Mouse (Mus musculus): Measurements from ENCODE around the gene Scrt2. TPM values are rescaled to one million over a fixed set of nuclear protein-coding genes. Genes with fewer than 3 reads are reported as not detected.
A peak's percentile ranks its signal among the peaks of the same experiment; 100 is the strongest.

The Scrt2 gene
- polyA plus RNA-seq, 1 experiment from 2014 or later, result not detected

GRCm38 (mm10) chr2:152084298-152084697, 3.0 kb downstream of the Scrt2 start:
- Histone ChIP-seq H3K27me3 (peaks cover 77% of the 10 kb centered on the region), H3K27ac (no peak overlapping the region), H3K4me3 (no peak overlapping the region), H3K9ac (no peak overlapping the region), H3K9me3 (no peaks in the 10 kb centered on the region), H3K36me3 (no peaks in the 10 kb centered on the region), H3K4me1 (peaks cover 20% of the 10 kb centered on the region), H3K4me2 (no peak overlapping the region)
- ATAC-seq (ENCODE audit: insufficient number of reproducible peaks, low FRiP score, low TSS enrichment, low read depth), result no peak
- 54% methylated on average over 6 of the region's 6 CpGs for WGBS

GRCm38 (mm10) chr2:152085414-152085813, 4.1 kb downstream of the Scrt2 start:
- Histone ChIP-seq H3K27ac (no peak overlapping the region), H3K4me3 (no peak overlapping the region), H3K36me3 (no peaks in the 10 kb centered on the region), H3K27me3 (peaks cover 77% of the 10 kb centered on the region), H3K4me1 (peaks cover 19% of the 10 kb centered on the region), H3K9me3 (no peaks in the 10 kb centered on the region), H3K4me2 (no peak overlapping the region), H3K9ac (no peak overlapping the region)
- no peak for ATAC-seq (ENCODE audit: insufficient number of reproducible peaks, low FRiP score, low TSS enrichment, low read depth)
- WGBS, result 86% methylated on average over 6 of the region's 6 CpGs

- WGBS, result 67% methylated on average over 6 of the region's 6 CpGs
- H3K36me3 ChIP-seq, result no peaks in the 10 kb centered on the region
These were observed 5.1 kb downstream of the Scrt2 start for GRCm38 (mm10) chr2:152086451-152086850.

GRCm38 (mm10) chr2:152087111-152087510, 5.8 kb downstream of the Scrt2 start:
- H3K9me3 ChIP-seq, result no peaks in the 10 kb centered on the region
- no peaks in the 10 kb centered on the region for H3K36me3 ChIP-seq
- ATAC-seq (ENCODE audit: insufficient number of reproducible peaks, low FRiP score, low TSS enrichment, low read depth), result no peak
- H3K4me1 ChIP-seq, result peaks cover 4% of the 10 kb centered on the region
- peaks cover 77% of the 10 kb centered on the region for H3K27me3 ChIP-seq
- 79% methylated on average over 5 of the region's 5 CpGs for WGBS
- no peak overlapping the region for H3K4me3 ChIP-seq
- no peak overlapping the region for H3K27ac ChIP-seq
- no peak overlapping the region for H3K4me2 ChIP-seq
- H3K9ac ChIP-seq, result no peak overlapping the region

More at GRCm38 (mm10) chr2:152086451-152086850, 5.1 kb downstream of the Scrt2 start:
- peaks cover 77% of the 10 kb centered on the region for H3K27me3 ChIP-seq
- H3K27ac ChIP-seq, result no peak overlapping the region
- H3K4me2 ChIP-seq, result no peak overlapping the region
- no peaks in the 10 kb centered on the region for H3K9me3 ChIP-seq
- ATAC-seq (ENCODE audit: insufficient number of reproducible peaks, low FRiP score, low TSS enrichment, low read depth), result no peak
- peaks cover 11% of the 10 kb centered on the region for H3K4me1 ChIP-seq
- H3K4me3 ChIP-seq, result no peak overlapping the region
- no peak overlapping the region for H3K9ac ChIP-seq

GRCm38 (mm10) chr2:152089078-152089477, 7.7 kb downstream of the Scrt2 start:
- Histone ChIP-seq H3K27me3 (peaks cover 77% of the 10 kb centered on the region), H3K9ac (no peak overlapping the region), H3K4me3 (no peak overlapping the region), H3K27ac (no peak overlapping the region), H3K4me2 (no peak overlapping the region), H3K36me3 (no peaks in the 10 kb centered on the region), H3K4me1 (peaks cover 11% of the 10 kb centered on the region), H3K9me3 (no peaks in the 10 kb centered on the region)
- ATAC-seq (ENCODE audit: insufficient number of reproducible peaks, low FRiP score, low TSS enrichment, low read depth), result no peak
- WGBS, result 10% methylated on average over 4 of the region's 4 CpGs

- no peak overlapping the region for H3K4me2 ChIP-seq
- H3K27me3 ChIP-seq, result peaks cover 77% of the 10 kb centered on the region
- ATAC-seq (ENCODE audit: insufficient number of reproducible peaks, low FRiP score, low TSS enrichment, low read depth), result no peak
- H3K9me3 ChIP-seq, result no peaks in the 10 kb centered on the region
- H3K27ac ChIP-seq, result no peak overlapping the region
- H3K4me3 ChIP-seq, result no peak overlapping the region
- H3K9ac ChIP-seq, result no peak overlapping the region
- H3K4me1 ChIP-seq, result peaks cover 11% of the 10 kb centered on the region
- 86% methylated on average over 5 of the region's 5 CpGs for WGBS
- no peaks in the 10 kb centered on the region for H3K36me3 ChIP-seq
These were observed 8.3 kb downstream of the Scrt2 start for GRCm38 (mm10) chr2:152089581-152089980.

GRCm38 (mm10) chr2:152090486-152090885, 9.2 kb downstream of the Scrt2 start:
- Histone ChIP-seq H3K36me3 (no peaks in the 10 kb centered on the region), H3K9me3 (no peaks in the 10 kb centered on the region), H3K27me3 (peaks cover 78% of the 10 kb centered on the region), H3K4me2 (no peak overlapping the region), H3K4me1 (peaks cover 19% of the 10 kb centered on the region), H3K27ac (no peak overlapping the region), H3K4me3 (no peak overlapping the region), H3K9ac (no peak overlapping the region)
- ATAC-seq (ENCODE audit: insufficient number of reproducible peaks, low FRiP score, low TSS enrichment, low read depth), result no peak
- WGBS, result 87% methylated on average over 5 of the region's 5 CpGs

GRCm38 (mm10) chr2:152091342-152092056, 10.2 kb downstream of the Scrt2 start:
- peaks cover 84% of the 10 kb centered on the region for H3K27me3 ChIP-seq
- no peak overlapping the region for H3K4me2 ChIP-seq
- H3K9me3 ChIP-seq, result no peaks in the 10 kb centered on the region
- H3K4me1 ChIP-seq, result peaks cover 19% of the 10 kb centered on the region
- 36% methylated on average over 12 of the region's 12 CpGs for WGBS
- H3K36me3 ChIP-seq, result no peaks in the 10 kb centered on the region
- no peak overlapping the region for H3K9ac ChIP-seq
- ATAC-seq (ENCODE audit: insufficient number of reproducible peaks, low FRiP score, low TSS enrichment, low read depth), result no peak
- H3K4me3 ChIP-seq, result no peak overlapping the region
- H3K27ac ChIP-seq, result no peak overlapping the region

GRCm38 (mm10) chr2:152092927-152093326, 11.6 kb downstream of the Scrt2 start:
- Histone ChIP-seq H3K4me2 (peak overlapping the region; percentile 73), H3K9ac (no peak overlapping the region), H3K27ac (no peak overlapping the region), H3K9me3 (no peaks in the 10 kb centered on the region), H3K27me3 (peaks cover 92% of the 10 kb centered on the region), H3K36me3 (no peaks in the 10 kb centered on the region), H3K4me1 (peaks cover 19% of the 10 kb centered on the region), H3K4me3 (peak overlapping the region; percentile 45)
- ATAC-seq (ENCODE audit: insufficient number of reproducible peaks, low FRiP score, low TSS enrichment, low read depth), result no peak
- WGBS, result 4% methylated on average over 44 of the region's 45 CpGs

GRCm38 (mm10) chr2:152093356-152093792, 12.0 kb downstream of the Scrt2 start:
- H3K4me3 ChIP-seq, result peak overlapping the region; percentile 45
- no peak overlapping the region for H3K27ac ChIP-seq
- no peaks in the 10 kb centered on the region for H3K9me3 ChIP-seq
- peaks cover 19% of the 10 kb centered on the region for H3K4me1 ChIP-seq
- H3K36me3 ChIP-seq, result no peaks in the 10 kb centered on the region
- under 1% methylated on average over 60 of the region's 60 CpGs for WGBS
- H3K9ac ChIP-seq, result no peak overlapping the region
- H3K27me3 ChIP-seq, result peaks cover 93% of the 10 kb centered on the region
- ATAC-seq (ENCODE audit: insufficient number of reproducible peaks, low FRiP score, low TSS enrichment, low read depth), result no peak
- H3K4me2 ChIP-seq, result peak overlapping the region; percentile 73

- Histone ChIP-seq H3K4me1 (peaks cover 19% of the 10 kb centered on the region), H3K27ac (no peak overlapping the region), H3K27me3 (peaks cover 79% of the 10 kb centered on the region), H3K9ac (no peak overlapping the region), H3K4me2 (peak overlapping the region; percentile 31), H3K4me3 (peak overlapping the region; percentile 20), H3K9me3 (no peaks in the 10 kb centered on the region), H3K36me3 (no peaks in the 10 kb centered on the region)
- 5% methylated on average over 29 of the region's 29 CpGs for WGBS
- ATAC-seq (ENCODE audit: insufficient number of reproducible peaks, low FRiP score, low TSS enrichment, low read depth), result no peak
These were observed 13.7 kb downstream of the Scrt2 start for GRCm38 (mm10) chr2:152094856-152095545.

- Histone ChIP-seq H3K4me2 (no peak overlapping the region), H3K4me3 (no peak overlapping the region), H3K9ac (no peak overlapping the region), H3K27ac (no peak overlapping the region), H3K9me3 (no peaks in the 10 kb centered on the region), H3K27me3 (peaks cover 66% of the 10 kb centered on the region), H3K36me3 (no peaks in the 10 kb centered on the region), H3K4me1 (peaks cover 19% of the 10 kb centered on the region)
- ATAC-seq (ENCODE audit: insufficient number of reproducible peaks, low FRiP score, low TSS enrichment, low read depth), result no peak
- WGBS, result 70% methylated on average over 2 of the region's 2 CpGs
These were observed 15.6 kb downstream of the Scrt2 start for GRCm38 (mm10) chr2:152096922-152097321.
